17 mouse cellular contexts compared by ENCODE assay signal in the genomic region with DNA sequence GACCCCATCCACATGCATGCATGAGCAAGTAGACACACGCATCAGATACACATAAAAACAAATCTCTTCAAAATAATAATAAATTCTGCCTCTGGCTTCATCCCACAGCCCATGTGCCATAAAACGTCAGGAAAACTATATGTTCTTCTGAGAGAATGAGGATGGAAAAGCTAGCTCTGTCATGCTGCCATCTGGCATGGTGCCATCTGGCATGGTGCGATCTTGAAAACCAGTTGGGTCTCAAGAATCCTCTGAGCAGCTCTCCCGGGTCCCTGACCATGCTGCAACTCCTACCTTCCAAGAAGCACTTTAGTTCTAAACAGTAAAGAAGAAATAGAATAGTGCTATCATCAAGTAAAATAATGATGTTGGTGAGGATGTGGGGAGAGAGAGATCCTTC.
DNase-seq lines count a peak whose midpoint lies in the region; ATAC-seq and TF ChIP-seq lines count a peak whose summit lies in the region.
"Had no signal": no experiment of that assay in that cellular context is flagged by ENCODE, and none has a peak within 500 bp of the region (broad histone marks: within the 10 kb centered on the region; RNA-seq: fewer than 3 reads in every experiment).

No protein-coding gene starts in this region.

- H3K4me3 ChIP-seq in limb, embryonic 14.5 days (replicated peaks; ENCODE audit: low read length): no peak overlapping the region
- H3K4me3 ChIP-seq in limb, embryonic 10.5 days: no peak overlapping the region
- H3K4me3 ChIP-seq: embryonic facial prominence, embryonic 13.5 days; heart, embryonic 13.5 days; limb, embryonic 12.5 days; midbrain, embryonic 15.5 days had no signal

- peak; percentile 73 to 76 for DNase-seq in cerebellum, postnatal 10 days
- DNase-seq in cerebellum, adult 11-12 months: no peak
- peak; percentile 29 for DNase-seq in gastrocnemius, postnatal 10 days
- no peak for DNase-seq in gastrocnemius, postnatal 14 days
- peak; percentile 38 for DNase-seq in limb, embryonic 14.5 days (ENCODE audit: low spot score)
- no peak for DNase-seq in limb, embryonic 10.5 days (ENCODE audit: low spot score)
- DNase-seq in urinary bladder, postnatal 14 days (ENCODE audit: low spot score): peak; percentile 32
- DNase-seq in urinary bladder, postnatal 25 days (ENCODE audit: low spot score): no peak
- DNase-seq: heart, postnatal 36 days; kidney, adult 18-20 months; spleen, adult 18-20 months had no signal

- no peak for ATAC-seq in limb, embryonic 14.5 days (ENCODE audit: low FRiP score, low read depth)
- ATAC-seq: midbrain, embryonic 15.5 days had no signal

- TF ChIP-seq POLR2A in limb, embryonic 14.5 days (IDR thresholded peaks at IDR 0.05; ENCODE audit: borderline replicate concordance, extremely low read depth, insufficient read depth, insufficient read length): no peak

- peaks cover 9% of the 10 kb centered on the region; the same call in 1 of the 2 replicates for H3K4me1 ChIP-seq in limb, embryonic 14.5 days (ENCODE audit: control insufficient read depth, insufficient read depth, low read length)
- peaks cover 17% of the 10 kb centered on the region for H3K4me1 ChIP-seq in limb, embryonic 10.5 days

- H3K27ac ChIP-seq in limb, embryonic 14.5 days (replicated peaks; ENCODE audit: low read depth, low read length): no peak overlapping the region
- H3K27ac ChIP-seq in limb, embryonic 10.5 days: no peak overlapping the region
- H3K27ac ChIP-seq: embryonic facial prominence, embryonic 13.5 days; heart, embryonic 13.5 days; limb, embryonic 12.5 days; liver, embryonic 14.5 days; midbrain, embryonic 15.5 days had no signal

- no peaks in the 10 kb centered on the region for H3K36me3 ChIP-seq in limb, embryonic 14.5 days (ENCODE audit: control insufficient read depth, insufficient read depth, low read length)
- peaks cover 23% of the 10 kb centered on the region for H3K36me3 ChIP-seq in limb, embryonic 10.5 days
- H3K36me3 ChIP-seq: midbrain, embryonic 15.5 days had no signal

- no peaks in the 10 kb centered on the region for H3K27me3 ChIP-seq in limb, embryonic 14.5 days (ENCODE audit: control insufficient read depth, insufficient read depth, low read length)
- H3K27me3 ChIP-seq in limb, embryonic 10.5 days (ENCODE audit: low read depth, poor library complexity, severe bottlenecking): no peaks in the 10 kb centered on the region
- H3K27me3 ChIP-seq: CH12.LX; embryonic facial prominence, embryonic 13.5 days; heart, embryonic 13.5 days; limb, embryonic 12.5 days; midbrain, embryonic 15.5 days had no signal

- intact Hi-C loops in gastrocnemius, postnatal 14 days (cut with DNase I; ENCODE audit: low total_unique reads): no loop called here

- H3K4me2 ChIP-seq in limb, embryonic 14.5 days (replicated peaks; ENCODE audit: low read depth, low read length, severe bottlenecking): no peak overlapping the region
- H3K4me2 ChIP-seq: embryonic facial prominence, embryonic 13.5 days; heart, embryonic 13.5 days; limb, embryonic 12.5 days; midbrain, embryonic 15.5 days had no signal

- H3K9ac ChIP-seq in limb, embryonic 14.5 days (ENCODE audit: low read depth, low read length, severe bottlenecking): no peak overlapping the region
- H3K9ac ChIP-seq: embryonic facial prominence, embryonic 13.5 days; heart, embryonic 13.5 days; limb, embryonic 12.5 days; liver, embryonic 14.5 days; midbrain, embryonic 15.5 days had no signal

- peaks cover 9% of the 10 kb centered on the region; the same call in 1 of the 2 replicates for H3K9me3 ChIP-seq in limb, embryonic 14.5 days (ENCODE audit: control insufficient read depth, low read length)
- no peaks in the 10 kb centered on the region; the same call in 1 of the 2 replicates for H3K9me3 ChIP-seq in limb, embryonic 10.5 days (replicated peaks)
- H3K9me3 ChIP-seq: heart, embryonic 13.5 days; limb, embryonic 12.5 days; midbrain, embryonic 15.5 days had no signal

- 48% methylated on average over 4 of the region's 4 CpGs for WGBS in limb, embryonic 14.5 days
- WGBS in limb, embryonic 10.5 days: 82% methylated on average over 4 of the region's 4 CpGs

Comparison
In these comparisons a context has a peak if more than half of its experiments do, and no peak if none do; other contexts are left out.
1. DNase-seq: peak in cerebellum, postnatal 10 days (2 of 2), gastrocnemius, postnatal 10 days (single experiment), limb, embryonic 14.5 days (single experiment) and urinary bladder, postnatal 14 days (single experiment); none in cerebellum, adult 11-12 months (single experiment), gastrocnemius, postnatal 14 days (single experiment), limb, embryonic 10.5 days (single experiment) and urinary bladder, postnatal 25 days (single experiment).